Mouse (Mus musculus): ENCODE measurements around the gene Iffo2.

Gene Iffo2

DNA sequence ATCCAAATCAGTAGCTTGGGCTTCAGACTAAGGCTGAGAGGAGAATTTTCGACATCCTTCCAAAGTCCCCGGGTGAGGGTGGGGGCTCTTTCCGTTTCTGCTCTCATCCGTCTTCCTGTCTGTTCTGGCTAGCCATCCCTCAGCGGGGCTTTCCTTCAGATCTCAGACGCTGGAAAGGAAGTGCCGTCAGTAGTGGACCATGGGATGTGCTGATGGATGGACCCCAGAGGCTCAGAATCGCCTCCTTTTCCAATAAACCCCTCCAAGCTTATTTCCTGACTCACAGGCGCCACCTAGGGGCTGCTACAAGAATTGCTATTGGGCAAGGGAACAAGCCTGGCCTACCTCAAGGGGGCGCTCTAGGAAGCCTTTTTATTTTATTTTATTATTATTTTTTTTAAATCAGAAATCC is 81.2 kb downstream of the Iffo2 start:
- peak; percentile 75 for DNase-seq

DNA sequence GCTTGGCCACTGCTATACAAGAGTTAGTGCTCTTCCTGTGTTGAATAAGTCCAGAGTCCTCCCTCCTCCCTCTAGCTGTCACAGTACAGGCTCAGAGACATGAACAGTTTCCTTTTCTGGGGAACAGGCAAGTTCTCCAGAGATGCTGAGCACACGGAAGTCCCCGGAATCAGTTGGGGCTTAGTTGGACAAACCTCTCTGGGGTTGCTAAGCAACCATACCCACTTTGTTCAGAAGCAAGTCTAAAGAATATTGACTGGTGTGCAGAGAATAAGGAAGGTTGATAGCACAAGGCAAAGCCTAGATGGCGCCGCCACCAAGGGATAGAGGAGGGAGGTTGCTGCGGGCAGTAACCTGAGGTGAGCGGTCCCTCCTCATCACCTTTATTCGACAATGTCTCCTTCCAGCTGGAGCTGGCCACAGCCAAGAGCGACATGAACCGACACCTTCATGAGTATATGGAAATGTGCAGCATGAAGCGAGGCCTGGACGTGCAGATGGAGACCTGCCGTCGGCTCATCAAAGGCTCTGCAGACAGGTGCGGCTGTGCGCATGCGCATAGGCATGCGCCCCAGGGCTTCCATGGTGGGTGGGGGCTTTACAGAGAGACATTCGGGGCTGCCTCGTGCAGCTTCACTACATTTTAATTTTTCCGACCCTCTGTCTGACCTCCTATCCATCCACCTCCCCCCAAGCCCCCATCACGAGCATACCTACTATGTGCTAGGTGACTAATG is 84.3 kb downstream of the Iffo2 start:
- DNase-seq: no peak

DNA sequence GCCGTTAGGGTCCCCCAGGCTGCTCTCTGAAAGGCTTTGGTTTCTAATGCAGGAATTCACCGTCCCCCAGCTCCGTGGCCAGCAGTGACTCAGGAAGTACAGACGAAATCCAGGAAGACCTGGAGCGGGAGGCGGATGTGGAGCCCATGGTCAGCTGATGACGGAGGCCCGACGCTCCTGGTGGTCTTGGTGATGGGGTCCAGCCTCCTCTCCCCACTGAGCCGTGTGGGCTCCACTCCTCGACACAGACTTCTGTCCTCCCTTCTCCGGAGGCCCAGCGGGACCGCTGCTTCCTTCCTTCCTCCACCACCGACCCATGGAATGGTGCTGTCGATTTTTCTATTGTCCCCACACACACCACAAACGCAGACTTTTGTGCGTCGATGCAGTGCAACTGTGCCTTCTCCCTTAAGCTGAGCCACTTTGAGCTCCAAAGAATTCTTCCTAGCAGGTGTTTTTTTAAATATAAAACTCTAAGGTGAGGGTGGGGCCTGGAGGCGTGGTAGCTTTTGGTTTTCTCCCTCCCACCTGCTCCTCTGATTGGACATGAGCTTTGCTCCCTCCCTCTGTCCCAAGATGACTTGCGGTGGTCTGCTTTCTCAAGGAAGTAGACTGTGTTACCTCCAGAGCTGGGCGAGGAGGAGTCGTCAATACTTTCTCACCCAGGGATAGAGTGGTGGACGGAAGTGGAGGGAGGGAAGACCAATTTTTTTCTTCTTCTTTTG is 86.1 kb downstream of the Iffo2 start:
- DNase-seq: no peak

DNA sequence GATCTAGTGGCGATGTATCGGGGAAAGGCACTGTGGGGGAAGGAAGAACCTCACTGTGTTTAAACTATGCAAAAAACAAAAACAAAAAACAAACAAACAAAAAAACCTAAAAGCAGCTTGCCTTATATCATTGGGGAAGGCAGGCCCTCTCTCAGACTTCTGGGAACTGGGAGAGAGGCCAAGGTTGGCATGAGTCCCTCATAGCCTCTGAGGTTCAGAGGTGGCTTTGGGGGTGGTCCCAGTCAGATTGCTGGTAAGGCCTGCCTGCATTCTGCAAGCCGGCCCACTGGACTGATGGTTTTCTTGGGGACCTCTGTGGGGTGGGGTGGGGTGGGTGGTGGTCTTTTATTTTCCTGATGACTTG is 86.6 kb downstream of the Iffo2 start:
- no peak for DNase-seq

DNA sequence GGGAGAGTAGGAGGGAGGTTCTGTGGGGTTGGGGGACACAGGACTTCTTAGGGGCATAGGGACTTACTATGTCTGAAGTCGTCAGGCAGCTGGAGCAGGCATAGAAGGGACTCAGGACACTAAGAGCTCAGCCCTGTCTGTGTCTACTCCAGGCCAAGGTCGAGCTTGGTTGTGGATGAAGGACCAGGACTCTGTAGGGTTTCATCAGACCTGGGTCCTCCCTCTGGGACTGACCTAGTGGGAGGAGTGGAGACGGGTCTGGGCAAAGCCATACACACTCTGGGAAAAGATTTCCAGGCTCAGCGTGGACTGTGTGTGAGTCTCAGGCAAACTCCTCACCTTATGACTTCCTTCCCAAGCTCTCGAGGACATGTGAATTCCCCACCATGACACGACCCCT is 89.4 kb downstream of the Iffo2 start:
- no peak for DNase-seq

DNA sequence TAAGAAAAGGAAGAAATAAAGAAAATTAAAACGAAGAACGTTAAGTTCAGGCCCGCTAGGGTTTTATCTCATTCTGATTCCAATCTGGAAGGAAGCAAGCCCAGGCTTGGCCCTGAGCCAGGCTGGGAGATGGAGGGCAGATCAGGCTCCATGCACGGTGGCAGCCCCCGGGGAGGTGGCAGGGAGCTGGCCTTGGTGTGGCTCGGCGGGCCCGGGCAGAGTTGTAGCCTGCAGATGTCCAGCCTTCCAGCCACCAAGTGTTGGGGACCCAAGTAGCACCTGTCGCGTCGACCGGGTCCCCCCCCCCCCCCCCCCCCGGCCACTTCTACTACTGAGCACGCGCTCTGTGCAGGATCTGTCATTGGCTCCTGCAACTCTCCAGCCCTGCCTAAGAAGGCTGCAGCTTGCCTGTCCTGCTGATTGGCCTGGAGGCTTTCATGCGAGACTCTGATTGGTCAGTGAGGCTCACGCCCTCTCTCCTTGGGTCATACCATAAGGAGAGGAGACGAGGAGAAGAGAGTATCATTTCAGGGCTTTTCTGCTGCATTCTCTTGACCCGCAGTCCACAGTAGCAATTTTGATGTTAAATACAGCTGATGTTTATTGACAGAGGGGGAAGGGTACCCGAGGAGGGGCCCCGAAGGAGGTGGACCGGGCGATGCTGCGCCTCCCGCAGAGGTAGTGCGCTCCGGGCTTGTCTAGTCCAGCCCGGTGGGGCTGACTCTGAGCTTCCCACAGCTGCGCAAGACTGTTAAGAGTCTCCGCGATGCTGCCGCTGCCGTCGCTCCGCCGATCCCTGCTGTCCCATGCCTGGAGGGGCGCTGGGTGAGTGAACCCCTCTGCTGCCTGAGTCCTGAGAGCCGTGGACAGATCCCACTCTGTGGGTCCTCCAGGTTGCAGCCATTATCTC is 92.3 kb downstream of the Iffo2 start, which contains the start of gene Aldh4a1:
TSS of gene Aldh4a1 (plus strand) at position 494 of the 910 bp plus-strand sequence.
- peak; percentile 96 for DNase-seq

DNA sequence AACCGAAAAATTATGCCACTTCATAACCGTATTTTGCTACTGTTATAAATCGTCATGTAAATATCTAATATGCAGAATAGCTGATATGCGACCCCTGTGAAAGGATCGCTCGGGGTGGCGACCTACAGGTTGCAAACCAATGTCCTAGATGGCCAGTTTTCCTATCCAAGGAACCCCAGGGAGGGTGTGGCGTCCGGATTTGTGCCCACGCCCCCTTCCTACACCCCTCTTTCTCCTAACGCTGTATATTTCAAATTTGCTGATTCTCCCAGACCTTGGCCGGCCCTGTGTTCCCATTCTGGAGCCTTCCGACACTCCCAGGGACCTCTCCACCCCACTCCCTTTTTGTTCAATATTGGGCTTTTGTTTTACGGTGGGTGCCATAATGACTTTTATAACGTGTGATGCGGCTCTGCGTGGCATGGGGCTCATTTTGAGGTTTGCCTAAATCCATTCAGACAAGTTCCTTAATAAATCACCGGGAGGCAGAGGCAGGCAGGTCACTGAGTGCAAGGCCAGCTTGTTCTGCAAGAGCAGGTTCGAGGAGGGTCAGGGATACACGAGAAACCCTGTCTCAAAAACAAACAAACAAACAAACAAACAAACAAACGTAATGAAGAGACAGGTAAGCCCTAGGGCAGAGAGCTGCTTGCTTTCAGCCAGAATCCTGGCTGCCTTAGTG is 93.2 kb downstream of the Iffo2 start:
- DNase-seq: peak; percentile 58

DNA sequence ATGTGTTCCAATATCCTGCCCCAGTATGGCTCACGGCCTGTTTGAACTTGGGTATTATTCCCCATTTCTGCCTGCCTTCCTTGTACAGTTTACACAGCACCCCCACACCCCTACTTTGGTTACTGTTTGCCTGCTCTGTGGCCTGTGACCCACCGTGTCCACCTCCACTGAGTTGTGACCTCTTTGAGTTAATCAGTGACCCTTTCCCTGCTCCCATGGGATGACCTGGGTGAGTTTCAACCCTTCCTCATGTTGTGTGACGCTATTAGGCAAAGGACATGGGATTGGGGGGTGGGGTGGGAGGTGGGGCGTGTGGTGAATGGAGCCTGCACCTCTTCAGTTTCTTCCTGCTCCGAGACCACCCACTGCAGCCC is 93.8 kb downstream of the Iffo2 start:
- peak; percentile 42 for DNase-seq

DNA sequence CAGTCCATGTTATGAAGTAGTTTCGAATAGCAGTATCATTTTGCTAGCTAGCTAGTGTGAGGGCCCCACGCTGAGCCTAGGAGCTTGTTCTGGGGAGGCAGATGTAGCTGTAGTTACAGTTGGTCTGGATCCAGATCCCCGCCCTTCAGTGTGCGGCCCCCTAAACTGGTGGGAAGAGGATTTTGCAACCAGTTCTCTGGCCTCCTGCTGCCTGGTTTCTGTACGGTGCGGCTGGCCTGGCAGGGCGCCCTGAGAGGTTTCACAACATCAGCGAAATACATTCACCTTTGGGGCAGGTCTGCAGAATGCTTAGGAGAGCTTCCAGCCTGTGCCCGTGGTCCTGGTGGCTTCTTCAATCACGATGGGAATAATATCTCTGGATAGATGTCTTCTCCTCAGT is 94.4 kb downstream of the Iffo2 start:
- peak; percentile 48 for DNase-seq

DNA sequence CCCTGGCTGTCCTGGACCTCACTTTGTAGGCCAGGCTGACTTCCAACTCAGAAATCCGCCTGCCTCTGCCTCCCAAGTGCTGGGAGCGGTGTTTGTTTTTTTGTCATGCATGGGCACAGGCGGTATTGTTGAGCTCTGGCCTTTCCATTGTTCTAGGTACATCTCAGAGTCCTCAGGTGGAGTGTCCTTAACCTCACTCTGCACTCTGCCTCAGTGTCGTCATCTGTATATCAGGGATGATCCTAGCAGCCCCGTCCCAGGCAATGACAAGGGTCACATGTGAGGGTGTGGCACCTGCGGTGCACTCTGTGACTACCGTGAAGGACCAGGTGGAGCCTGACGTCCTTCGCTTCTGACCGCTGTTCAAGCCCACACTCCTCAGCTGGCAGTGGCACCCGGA is 97.0 kb downstream of the Iffo2 start:
- no peak for DNase-seq

DNA sequence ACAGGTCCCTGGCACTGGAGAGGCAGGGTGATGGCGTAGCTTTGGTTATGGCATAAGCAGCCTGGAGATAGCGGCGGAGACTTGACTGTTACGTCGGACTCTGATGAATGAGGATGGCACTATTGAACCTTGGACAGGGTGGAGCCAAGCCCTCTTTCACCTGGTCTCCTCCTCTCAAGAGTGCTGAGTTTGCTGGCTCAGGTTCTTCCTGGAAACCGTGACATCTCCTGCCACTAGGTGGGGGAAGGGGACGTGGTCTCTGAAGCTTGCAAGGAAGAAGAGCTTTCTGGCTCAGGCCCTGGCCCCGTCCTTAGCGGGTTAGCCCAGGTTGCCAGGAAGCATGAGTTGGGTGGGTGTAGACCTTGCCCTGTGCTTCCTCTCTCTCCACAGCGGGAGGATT is 99.8 kb downstream of the Iffo2 start:
- DNase-seq: no peak

DNA sequence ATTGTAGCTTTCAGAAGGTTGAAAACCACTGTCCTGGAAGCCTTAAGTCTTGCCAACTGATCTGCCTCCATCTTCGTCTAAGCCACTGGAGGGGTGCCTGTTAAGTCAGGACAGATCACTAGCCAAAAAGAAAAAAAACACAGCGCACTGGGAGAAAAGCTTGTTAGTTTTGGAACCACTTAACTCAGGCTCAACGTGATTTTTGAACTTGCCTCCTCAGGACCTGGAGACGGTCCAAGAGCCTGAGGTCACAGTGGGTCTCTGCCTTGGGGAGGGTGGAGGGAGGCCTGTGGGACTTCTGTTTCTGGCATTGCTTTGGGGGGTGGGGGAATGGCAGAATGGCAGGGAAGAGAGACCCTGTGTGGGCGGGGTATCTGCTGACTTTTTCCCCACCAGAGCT is 100.8 kb downstream of the Iffo2 start:
- no peak for DNase-seq

DNA sequence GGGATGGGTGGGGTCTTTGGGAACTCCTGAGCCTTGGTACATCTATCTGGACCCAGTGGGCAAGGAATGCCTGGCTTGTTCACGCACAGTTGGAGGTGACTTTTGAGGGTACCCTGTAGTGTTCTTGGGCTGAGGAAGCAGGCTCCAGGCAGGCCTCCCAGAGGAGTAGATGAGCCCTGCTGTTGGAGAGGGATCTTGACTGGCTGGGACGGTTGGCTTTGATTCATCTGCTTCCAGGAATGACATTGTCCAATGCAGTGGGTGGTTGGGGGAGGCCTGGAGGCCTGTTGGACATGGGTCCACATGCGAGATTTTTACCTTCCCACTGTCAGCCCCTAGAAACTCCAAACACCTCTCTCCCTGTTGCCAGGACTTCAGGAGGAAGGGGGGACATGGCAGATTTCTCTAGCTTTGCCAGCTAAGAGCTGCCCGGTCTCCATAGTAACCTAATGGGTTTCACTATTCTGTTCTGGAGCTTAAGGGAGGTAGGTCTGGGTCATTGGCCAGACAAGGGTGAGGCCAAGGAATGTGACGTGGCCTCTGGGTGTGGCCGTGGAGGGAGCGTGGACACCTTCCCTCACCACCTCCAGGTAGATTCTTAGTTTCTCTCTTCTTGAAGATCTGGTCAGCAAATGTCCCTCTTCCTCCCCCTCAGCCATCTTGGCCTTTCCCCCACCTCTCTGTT is 101.4 kb downstream of the Iffo2 start:
- no peak for DNase-seq

DNA sequence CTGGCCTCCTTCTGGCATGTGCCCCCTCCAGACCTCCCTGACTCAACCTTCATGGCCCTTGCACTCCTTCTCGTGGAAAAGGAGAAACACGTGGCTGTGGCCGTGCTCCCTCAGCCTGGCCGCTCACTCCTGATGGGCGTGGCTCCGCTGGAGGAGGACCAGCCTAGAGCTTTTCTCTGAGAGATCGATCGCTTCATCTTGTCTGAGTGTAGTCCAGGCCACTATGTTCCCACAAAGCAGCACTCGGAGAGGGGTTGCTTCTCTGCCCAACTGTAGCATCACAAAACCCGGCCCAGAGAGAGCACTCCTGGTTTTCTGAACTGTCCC is 101.9 kb downstream of the Iffo2 start:
- no peak for DNase-seq

DNA sequence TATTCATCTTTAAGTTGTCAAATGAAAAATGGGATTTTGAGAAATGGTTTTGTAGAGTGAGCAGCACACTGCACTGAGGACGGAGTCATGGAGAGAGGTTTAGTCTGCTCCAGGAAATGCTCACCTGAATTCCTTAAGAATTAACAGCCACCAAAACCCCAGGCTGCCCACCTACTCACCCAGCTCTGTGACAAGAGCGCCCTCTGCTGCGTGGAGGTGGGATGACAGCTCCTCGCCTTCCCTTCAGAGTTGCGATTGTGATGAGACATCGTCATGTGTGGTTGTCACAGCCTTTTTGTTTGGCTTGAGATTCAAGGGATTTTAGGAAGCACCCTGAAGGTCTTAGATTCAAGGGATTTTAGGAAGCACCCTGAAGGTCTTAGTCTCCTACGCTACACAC is 106.0 kb downstream of the Iffo2 start:
- DNase-seq: peak; percentile 62

DNA sequence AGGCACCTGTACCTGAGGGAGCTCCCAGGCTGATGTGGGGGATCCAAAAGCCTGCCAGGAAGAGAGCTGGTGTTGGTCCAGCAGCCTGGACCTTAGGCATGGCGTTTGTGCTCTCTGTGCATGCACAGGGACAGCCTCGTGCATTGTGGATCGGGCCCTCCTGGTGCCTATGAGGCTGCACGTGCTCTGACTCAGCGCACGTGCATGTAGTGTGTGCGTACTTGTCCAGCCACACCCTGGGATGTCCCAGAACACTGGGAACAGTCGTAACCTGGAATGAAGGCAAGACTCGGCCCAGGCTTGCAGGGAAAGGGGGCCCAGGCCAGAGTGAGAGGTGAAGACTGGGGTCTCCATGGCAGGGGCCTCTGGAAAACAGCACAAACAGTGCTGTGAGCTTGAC is 107.5 kb downstream of the Iffo2 start:
- DNase-seq: no peak

DNA sequence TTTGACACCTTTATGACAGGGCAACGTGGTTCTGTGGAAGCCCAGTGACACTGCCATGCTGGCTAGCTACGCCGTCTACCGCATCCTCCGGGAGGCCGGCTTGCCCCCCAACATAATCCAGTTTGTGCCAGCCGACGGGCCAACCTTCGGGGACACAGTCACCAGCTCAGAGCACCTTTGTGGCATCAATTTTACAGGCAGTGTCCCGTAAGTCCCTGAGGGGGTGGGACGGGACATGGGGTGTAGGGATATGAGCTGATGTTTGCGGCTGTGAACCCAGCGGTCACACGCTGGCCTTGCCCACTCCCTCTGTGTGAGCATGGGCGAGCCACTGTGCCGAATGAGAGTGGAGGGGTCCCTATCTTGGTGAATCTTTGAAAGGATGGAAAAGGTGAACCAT is 108.0 kb downstream of the Iffo2 start:
- DNase-seq: no peak

DNA sequence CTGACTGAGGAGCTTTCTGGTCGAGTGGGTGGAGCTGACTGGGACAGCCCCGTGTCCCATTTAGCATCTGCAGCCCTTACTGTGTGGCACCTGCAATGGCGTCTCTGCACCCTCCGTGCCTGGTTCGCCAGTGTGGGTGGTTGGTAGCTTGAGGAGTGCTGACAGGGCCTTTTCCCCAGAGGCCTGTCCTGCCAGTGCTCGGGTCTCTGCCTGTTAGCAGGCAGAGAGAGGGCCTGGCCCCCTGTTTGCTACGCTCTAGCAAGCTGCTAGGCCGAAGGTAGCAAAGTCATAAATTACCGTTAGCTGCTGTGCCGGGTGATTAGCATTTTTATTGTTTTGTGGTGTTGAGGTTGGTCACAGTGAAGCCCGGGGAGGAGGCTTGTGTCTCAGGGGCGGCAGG is 109.5 kb downstream of the Iffo2 start:
- no peak for DNase-seq

DNA sequence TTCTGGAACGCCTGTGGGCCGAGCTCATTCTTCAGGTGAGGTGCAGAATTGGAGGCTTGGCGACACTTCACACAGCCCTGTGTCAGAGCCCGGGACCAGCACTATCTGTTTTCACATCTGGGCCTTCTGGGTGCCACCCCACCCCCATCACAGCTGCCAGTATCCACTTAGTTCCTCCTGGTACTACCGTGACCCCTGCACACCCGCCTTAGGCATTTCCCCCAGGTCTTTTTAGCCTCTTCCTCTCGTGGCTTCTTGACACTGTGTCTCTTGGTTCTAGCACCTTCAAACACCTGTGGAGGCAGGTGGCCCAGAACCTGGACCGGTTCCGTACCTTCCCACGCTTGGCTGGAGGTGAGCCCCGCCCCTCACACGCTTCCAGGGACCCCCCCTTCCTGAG is 110.0 kb downstream of the Iffo2 start:
- DNase-seq: no peak

DNA sequence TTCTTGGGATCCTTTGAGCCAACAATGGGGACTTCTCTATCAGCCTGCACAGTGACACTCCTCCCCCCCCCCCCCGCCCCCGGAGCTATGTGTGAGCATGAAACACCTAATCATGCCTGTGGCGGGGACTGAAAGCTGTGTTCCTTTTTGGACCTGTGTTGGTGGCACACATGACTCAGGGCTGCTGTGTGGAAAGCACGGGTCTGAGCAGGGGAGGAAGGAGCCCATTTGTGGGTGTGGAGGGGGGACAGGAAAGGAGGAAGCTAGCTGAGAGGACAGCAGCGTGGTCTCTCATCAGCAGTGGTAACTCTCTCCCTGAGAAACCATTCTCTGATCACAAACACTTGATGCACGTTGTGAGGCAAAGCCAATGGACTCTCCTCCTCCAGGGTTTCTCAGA is 110.4 kb downstream of the Iffo2 start:
- no peak for DNase-seq

DNA sequence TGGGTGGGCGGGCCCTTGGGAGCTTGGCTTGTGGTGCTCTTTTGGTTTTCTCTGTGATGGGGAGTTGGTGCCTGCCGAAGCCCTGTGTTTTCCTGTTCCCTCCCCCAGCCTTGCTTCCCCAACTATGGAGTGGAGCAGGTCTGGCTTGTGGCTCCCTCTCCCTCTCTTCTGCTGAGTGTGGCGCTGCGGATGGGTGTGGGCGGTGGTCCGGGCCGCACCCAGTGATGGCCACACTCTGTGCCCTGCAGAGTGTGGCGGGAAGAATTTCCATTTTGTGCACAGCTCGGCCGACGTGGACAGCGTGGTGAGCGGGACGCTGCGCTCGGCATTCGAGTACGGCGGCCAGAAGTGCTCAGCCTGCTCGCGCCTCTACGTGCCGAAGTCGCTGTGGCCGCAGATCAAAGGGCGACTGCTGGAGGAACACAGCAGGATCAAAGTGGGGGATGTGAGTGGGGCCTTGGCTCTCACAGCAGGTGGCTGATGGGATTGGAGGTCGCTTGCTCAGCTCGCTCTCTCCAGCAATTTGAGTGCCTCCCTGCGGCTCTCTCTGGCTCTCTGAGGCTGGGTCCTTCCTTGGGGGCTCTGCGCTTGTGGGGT is 111.6 kb downstream of the Iffo2 start:
- DNase-seq: no peak

DNA sequence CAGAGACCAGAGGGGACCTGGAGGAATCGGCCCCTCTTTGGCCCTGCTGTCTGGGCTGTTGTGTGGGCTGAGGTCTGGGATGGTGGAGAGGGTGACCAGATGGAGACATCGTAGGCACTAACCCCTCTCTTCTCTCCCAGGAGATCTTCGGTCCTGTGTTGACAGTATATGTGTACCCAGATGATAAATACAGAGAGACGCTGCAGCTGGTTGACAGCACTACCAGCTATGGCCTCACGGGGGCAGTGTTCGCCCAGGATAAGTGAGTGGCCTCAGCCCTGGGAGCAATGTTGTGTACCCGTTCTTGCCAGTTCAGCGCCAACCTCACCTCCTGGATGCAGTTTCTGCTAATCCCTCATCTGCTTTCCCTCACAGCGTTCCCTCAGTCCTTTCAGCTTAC is 113.6 kb downstream of the Iffo2 start:
- peak; percentile 74 for DNase-seq
